Mouse (Mus musculus): Measurements from ENCODE around the gene Rock2.

Rock2 gene

GRCm38 (mm10) chr12:16900625-16901222 lies 6.0 kb downstream of the Rock2 start:
- DNase-seq (ENCODE audit: low spot score in 2 of 2) = no peak

GRCm38 (mm10) chr12:16903949-16904635 lies 9.4 kb downstream of the Rock2 start:
- DNase-seq (ENCODE audit: low spot score in 2 of 2) = no peak

- no peak for DNase-seq (ENCODE audit: low spot score in 2 of 2)
Observed at GRCm38 (mm10) chr12:16907282-16907846, 12.7 kb downstream of the Rock2 start.

DNA sequence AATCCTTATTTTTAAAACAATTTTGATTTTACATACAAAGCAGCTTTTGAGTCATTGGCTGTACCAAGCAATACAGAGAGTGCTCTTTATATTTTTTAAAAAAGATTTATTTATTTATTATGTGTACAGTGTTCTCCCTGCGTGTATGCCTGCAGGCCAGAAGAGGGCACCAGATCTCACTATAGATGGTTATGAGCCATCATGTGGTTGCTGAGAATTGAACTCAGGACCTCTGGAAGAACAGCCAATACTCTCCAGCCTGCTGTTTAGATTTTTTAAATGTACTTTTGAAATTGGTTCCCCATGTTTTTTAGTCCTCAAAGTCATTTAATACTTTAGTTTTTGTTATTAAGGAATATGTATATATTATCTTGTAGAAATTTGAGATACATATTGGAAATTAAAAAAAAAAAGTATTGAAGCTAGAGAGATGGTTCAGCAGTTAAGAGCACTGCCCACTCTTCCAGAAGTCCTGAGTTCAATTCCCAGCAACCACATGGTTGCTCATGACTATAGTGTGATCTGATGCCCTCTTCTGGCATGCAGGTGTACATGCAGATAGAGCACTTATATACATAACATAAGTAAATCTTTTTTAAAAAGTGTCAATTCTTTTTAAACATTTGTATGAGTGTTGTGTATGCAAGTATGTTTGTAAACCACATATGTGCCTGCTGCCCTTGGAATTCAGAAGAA lies 13.4 kb downstream of the Rock2 start:
- no peak for DNase-seq (ENCODE audit: low spot score in 2 of 2)

DNA sequence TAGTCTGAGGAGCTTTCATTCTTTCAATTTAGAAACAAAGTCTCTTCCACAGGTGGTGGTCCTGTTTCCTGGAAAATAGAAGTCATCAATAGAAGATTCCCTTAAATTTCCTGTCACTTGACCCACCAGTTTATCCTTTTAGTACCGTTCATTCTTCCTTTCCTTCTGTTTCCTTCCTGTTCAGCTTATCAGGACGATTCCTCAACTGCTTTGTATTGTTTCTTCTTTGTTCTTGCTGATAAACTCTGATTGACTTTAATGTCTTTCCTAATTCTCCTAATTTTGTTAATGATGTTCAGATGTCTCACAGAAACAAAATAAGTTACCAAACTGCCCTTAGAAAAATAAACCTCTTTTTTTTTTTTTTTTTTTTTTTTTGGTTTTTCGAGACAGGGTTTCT lies 16.8 kb downstream of the Rock2 start:
- DNase-seq (ENCODE audit: low spot score in 2 of 2) = no peak

DNA sequence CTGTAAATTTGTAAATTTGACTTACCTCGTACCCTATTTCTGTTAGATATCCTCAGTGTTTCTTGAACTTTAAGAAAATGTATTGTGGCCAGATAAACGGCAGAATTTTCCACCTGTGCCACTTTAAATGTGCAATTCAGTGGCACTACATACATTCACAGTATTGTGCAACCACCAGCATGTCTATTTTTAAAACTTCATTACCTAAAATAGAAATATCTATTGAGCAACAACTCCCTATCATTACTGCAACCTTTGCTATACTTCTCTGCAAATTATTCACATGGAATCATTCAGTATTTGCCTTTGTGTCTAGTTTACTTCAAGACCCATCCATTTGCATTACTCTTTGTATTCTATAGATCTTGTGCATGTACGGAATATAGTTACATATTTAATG lies 17.9 kb downstream of the Rock2 start:
- DNase-seq (ENCODE audit: low spot score in 2 of 2) = no peak

DNA sequence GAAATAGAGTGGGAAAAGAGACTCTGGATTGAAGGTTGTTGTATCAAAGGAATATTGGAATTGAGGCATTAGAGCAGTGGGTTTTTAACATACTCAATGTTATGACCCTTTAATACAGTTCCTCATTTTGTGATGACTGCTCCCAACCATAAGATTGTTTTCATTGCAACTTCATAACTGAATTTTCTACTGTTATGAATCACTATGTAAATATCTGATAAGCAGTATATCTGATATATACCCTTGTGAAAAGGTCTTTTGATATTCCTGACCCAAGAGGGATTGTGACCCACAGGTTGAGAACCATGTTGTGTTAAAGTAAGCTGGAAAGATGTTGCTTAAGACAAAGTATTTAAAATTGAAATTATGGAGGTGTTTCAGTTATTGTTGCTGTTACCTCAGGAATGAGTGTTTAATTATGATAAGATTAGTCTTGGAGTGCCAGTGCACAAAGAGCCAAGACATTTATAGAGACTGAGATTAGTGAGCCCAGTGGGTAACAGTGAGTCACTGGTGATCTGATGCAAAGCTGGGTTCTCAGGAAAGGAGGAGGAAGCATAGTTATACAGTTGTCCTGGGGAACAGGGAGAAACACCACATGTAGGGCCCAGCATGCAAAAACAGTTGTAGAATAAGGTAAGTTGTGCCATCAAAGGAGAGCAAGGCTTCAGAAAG lies 25.6 kb downstream of the Rock2 start:
- no peak for DNase-seq (ENCODE audit: low spot score in 2 of 2)

GRCm38 (mm10) chr12:16927889-16928288 lies 33.2 kb downstream of the Rock2 start:
- no peak for DNase-seq (ENCODE audit: low spot score in 2 of 2)

DNA sequence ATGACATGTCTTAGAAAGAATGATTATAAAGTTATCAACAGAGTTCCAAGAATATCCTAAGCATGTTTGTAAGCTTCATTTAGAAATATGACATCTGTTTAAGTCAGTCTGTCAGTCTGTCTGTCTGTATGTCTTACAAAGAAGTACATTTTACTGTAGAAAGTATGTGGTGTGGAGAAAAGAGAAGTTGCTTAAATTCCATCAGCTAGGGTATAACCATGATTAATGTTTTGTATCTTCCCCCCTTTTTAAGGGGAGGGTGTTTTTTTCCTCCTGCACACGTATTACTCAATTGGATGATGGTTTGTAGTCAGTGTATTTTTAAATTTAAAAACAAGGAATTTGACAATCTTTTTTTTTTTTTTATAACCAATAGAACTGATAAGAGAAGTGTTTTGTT lies 39.7 kb downstream of the Rock2 start:
- DNase-seq (ENCODE audit: low spot score in 2 of 2) = no peak

DNA sequence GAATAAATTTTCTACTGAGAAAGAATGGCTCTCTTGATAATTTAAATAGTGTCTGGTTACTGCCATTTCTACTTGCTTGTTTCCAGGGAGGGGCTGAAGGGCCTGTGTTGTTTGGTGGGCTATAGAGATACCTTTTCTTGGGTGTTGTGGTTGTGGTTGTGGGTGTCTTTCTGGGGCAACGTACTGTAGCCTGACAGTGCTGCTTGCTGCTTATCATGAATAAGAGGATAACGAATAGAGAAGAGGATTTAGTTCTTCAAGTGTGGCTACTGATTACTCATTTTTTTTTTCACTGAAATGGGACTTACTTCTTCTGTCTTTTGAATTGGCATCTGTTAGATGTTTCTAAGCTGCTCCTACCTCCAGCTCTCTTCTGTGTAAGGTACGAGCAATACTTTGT lies 47.3 kb downstream of the Rock2 start:
- no peak for DNase-seq (ENCODE audit: low spot score in 2 of 2)

DNA sequence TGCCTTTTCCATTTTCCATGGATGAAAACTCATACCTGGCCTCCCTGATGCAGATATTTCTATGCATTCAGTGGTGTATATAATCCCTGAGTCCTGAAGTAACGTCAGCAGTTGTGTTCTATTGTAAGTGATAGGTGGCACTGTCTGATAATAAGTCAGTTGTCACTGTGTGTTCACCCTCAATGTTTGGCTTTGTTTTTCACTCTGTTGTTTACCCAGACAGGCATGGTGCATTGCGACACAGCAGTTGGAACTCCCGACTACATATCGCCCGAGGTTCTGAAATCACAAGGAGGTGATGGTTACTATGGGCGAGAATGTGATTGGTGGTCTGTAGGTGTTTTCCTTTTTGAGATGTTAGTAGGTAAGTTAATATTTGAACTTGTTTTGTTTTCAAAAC lies 53.5 kb downstream of the Rock2 start:
- DNase-seq (ENCODE audit: low spot score in 2 of 2) = no peak

DNA sequence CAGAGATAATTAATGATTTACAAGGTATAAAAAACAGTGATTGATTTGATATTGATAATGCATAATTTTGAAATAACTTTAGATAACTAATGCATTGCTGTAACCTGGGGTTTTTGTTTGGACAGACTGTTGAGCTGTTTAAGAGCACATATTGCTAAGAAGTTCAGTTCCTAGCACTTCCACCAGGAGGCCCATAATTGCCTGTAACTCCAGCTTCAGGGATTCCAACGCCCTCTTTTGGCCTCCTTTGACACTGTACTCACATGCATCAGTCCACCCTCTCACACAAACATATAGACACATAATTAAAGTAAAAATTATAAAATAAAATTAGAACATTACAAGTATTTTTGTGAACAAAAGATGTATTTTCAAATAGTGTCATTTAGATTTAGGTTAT lies 64.2 kb downstream of the Rock2 start:
- no peak for DNase-seq (ENCODE audit: low spot score in 2 of 2)

GRCm38 (mm10) chr12:16963354-16963753 lies 68.7 kb downstream of the Rock2 start:
- no peak for DNase-seq (ENCODE audit: low spot score in 2 of 2)

DNA sequence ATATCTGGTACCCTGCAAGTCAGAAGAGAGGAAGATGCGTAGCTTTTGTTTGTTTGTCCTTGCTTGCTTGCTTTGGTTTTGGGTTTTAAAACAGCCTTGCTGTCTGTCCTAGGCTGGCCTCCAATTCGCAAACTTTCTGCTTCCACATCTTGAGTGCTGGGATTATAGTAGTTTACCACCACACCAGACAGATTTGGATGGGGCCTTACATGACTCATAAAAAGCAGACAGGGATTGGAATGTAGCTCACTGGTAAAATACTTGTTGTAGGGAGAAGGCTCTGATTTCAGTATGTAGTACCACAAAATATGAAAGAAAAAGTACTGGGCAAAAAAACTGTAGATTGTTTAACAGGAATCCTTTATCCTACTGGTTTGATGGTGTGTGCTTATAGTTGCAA lies 72.1 kb downstream of the Rock2 start:
- DNase-seq (ENCODE audit: low spot score in 2 of 2) = no peak

GRCm38 (mm10) chr12:16977120-16977519 lies 82.4 kb downstream of the Rock2 start:
- DNase-seq (ENCODE audit: low spot score in 2 of 2) = no peak

GRCm38 (mm10) chr12:16985778-16986177 lies 91.1 kb downstream of the Rock2 start:
- no peak for DNase-seq (ENCODE audit: low spot score in 2 of 2)

- no peak for DNase-seq (ENCODE audit: low spot score in 2 of 2)
Observed at GRCm38 (mm10) chr12:16991376-16991775, 96.7 kb downstream of the Rock2 start.

- DNase-seq (ENCODE audit: low spot score in 2 of 2) = no peak
Observed at GRCm38 (mm10) chr12:16992355-16992754, 97.7 kb downstream of the Rock2 start.

GRCm38 (mm10) chr12:16994291-16994690 lies 99.6 kb downstream of the Rock2 start:
- no peak for DNase-seq (ENCODE audit: low spot score in 2 of 2)

- DNase-seq (ENCODE audit: low spot score in 2 of 2) = no peak
Observed at GRCm38 (mm10) chr12:16996281-16996680, 101.6 kb downstream of the Rock2 start.

GRCm38 (mm10) chr12:16996886-16997462 lies 102.3 kb downstream of the Rock2 start:
- DNase-seq (ENCODE audit: low spot score in 2 of 2) = no peak

DNA sequence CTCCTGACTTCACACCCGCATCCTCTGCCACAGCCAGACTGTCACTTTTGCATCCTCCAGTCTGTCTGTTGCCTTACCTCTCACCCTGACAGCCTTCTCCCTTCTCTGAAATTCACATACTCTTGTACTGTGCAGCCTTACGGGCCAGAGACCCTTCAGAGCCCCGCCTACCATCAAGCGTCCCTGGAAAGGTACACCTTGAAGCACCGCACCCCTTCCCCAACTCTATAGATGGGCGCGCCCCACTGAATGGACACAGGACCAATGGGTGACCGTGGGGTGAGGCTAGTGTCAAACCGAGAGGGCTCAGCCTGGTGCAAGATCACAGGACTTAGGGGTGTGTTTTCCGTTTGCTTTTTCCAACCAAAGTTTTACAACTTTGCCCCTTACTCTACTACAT lies 104.5 kb downstream of the Rock2 start:
- DNase-seq (ENCODE audit: low spot score in 2 of 2) = no peak

Measured in frontal cortex, postnatal 10 days (tissue).